Mouse (Mus musculus) lung, embryonic 15.5 days (tissue): ENCODE measurements at regions not wholly inside any gene's neighbourhood (a gene's known extent, or its start where the extent isn't known, plus 50 kb on each side); places are given as distances from the start of the nearest gene placed in this dataset.

Experiments used
- ATAC-seq: fragments of 200-750 bp; cut with Nextera tagmentation; 2 replicates; pipeline ENCODE4 v1.8.0; 2017; ENCODE audit warnings: moderate number of reproducible peaks, borderline replicate concordance; ENCODE audit not compliant: low FRiP score, low TSS enrichment; ENCODE audit errors: extremely low read depth
- H3K27ac ChIP-seq: fragments of 300-500 bp; sonication (generic); 2 replicates; pipeline ENCODE4 v1.5.1; 2015; ENCODE audit warnings: moderate library complexity, mild to moderate bottlenecking, inconsistent platforms
- H3K27me3 ChIP-seq: fragments of 300-500 bp; sonication (generic); 2 replicates; pipeline ENCODE4 v1.6.1; 2015; ENCODE audit warnings: inconsistent platforms
- H3K36me3 ChIP-seq: fragments of 300-500 bp; sonication (generic); 2 replicates; pipeline ENCODE4 v1.6.1; 2015; ENCODE audit warnings: inconsistent platforms
- H3K4me1 ChIP-seq: fragments of 300-500 bp; sonication (generic); 2 replicates; pipeline ENCODE4 v1.6.1; 2015; ENCODE audit warnings: inconsistent platforms
- H3K4me2 ChIP-seq: fragments of 300-500 bp; sonication (generic); 2 replicates; pipeline ENCODE4 v1.6.1; 2015; ENCODE audit warnings: inconsistent platforms, mild to moderate bottlenecking, moderate library complexity
- H3K4me3 ChIP-seq: fragments of 300-500 bp; sonication (generic); 2 replicates; pipeline ENCODE4 v1.5.1; 2015; ENCODE audit warnings: mild to moderate bottlenecking, inconsistent platforms
- H3K9ac ChIP-seq: fragments of 300-500 bp; sonication (generic); 2 replicates; pipeline ENCODE4 v1.6.1; 2015; ENCODE audit warnings: inconsistent platforms
- H3K9me3 ChIP-seq: fragments of 300-500 bp; sonication (generic); 2 replicates; pipeline ENCODE4 v1.6.1; 2016; ENCODE audit warnings: inconsistent platforms
- WGBS: fragments of 180-500 bp; shearing (Covaris S2); methylation state at CpG from one replicate; pipeline ENCODE4 v1.1.7; 2015; 5-methylcytosine and 5-hydroxymethylcytosine counted together

DNA sequence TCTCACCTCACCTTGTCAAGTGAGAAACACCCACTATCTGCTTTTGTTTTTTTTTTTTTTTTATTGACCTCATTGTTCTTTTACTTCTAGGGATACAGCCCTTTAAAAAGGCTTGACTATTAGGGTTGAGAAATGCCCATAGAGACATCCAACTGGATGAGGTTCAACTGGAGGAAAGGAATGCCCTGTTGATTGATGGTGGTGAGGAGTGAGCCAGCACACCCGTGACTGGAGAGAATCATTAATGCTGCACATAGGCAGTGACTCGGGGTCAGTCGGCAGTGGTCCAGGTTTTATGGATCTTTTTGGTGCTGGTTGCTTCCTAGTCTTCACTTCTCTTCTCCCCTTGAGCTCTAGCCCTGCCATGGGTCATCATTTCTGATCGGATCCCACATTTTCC is 82.9 kb upstream of the Cryz start:
- Histone ChIP-seq H3K4me1 (no peaks in the 10 kb centered on the region), H3K4me2 (no peak overlapping the region), H3K36me3 (no peaks in the 10 kb centered on the region), H3K27me3 (no peaks in the 10 kb centered on the region), H3K9me3 (no peaks in the 10 kb centered on the region), H3K27ac (no peak overlapping the region), H3K4me3 (no peak overlapping the region), H3K9ac (no peak overlapping the region)
- peak; percentile 62; the same call in 1 of the 2 replicates for ATAC-seq
- WGBS: 65% methylated on average over 4 of the region's 4 CpGs

DNA sequence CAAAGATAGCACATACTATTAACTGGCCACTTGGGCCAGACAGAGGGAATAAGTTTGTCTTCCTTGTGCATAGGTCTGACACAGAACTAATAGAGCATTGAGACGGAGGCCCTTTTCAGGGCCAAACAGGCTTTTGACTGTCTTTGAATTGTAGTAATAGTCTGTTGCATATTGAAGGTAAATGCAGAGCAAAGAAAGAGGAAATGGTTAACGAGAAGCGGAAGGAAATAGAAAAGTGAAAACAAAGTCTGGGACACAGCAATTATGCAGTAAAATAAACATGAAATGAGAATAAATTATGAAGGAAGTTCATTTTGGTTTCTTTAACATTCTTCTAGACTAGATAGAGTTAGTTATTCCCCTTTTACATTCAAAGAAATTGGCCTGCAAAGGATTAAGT is 86.4 kb upstream of the Cryz start:
- H3K9me3 ChIP-seq: no peaks in the 10 kb centered on the region
- H3K27me3 ChIP-seq: no peaks in the 10 kb centered on the region
- H3K9ac ChIP-seq: no peak overlapping the region
- H3K4me2 ChIP-seq: no peak overlapping the region
- no peak overlapping the region for H3K4me3 ChIP-seq
- no peak for ATAC-seq
- H3K27ac ChIP-seq: no peak overlapping the region
- H3K36me3 ChIP-seq: no peaks in the 10 kb centered on the region
- H3K4me1 ChIP-seq: no peaks in the 10 kb centered on the region
- WGBS: 67% methylated on average over 3 of the region's 3 CpGs

DNA sequence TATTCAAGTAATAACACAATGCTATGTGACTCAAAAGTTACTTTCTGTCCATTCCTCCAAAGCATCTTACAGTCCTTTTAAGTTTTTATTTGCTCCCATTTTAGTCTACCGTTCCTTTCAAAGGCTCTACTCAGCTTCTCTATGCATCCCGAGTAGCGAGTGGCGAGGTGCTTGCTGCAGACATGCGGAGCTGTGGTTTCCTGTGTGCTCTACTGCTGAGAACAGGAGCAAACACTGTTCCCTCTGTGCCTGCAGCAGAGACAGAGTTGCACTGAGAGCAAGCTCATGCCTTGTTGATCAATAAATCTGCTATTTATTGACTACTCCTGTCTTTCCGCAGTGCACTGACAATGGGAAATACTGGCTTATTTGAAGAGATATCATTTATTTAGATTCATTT is 87.1 kb upstream of the Cryz start:
- Histone ChIP-seq H3K4me2 (no peak overlapping the region), H3K27ac (no peak overlapping the region), H3K4me1 (no peaks in the 10 kb centered on the region), H3K27me3 (no peaks in the 10 kb centered on the region), H3K36me3 (no peaks in the 10 kb centered on the region), H3K4me3 (no peak overlapping the region), H3K9me3 (no peaks in the 10 kb centered on the region), H3K9ac (no peak overlapping the region)
- no peak for ATAC-seq
- 70% methylated on average over 6 of the region's 6 CpGs for WGBS

DNA sequence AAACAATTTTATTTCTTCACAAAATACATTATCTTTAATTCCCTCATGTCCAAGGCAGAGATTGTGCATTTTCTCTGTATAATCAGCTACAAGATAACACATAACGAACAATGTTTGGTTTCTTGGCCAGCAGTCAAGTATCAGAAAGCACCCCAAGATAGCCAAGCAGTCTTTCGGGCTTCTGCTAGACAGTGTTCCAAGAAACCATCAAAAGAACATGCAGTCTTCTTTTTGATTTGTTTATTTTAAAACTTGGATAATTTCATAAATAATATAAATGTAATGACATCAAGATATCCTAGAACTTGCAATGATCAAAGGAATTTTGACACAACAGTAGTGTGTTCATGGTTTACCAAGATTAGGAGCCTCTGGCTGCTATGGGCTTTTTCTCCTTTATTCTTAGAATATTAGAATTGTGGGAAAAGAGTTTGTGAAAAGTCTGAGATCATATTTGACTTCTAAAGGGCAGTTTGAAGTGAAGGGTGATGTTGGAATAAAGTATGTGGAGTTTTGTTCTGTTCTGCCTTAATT is 103.1 kb upstream of the Cryz start:
- WGBS: 34% methylated on average over 2 of the region's 2 CpGs
- no peak overlapping the region for H3K27ac ChIP-seq
- H3K4me1 ChIP-seq: 0 out of 2 replicates have a peak, but pooled peaks cover 4% of the 10 kb centered on the region
- no peaks in the 10 kb centered on the region for H3K9me3 ChIP-seq
- H3K36me3 ChIP-seq: no peaks in the 10 kb centered on the region
- ATAC-seq: peak; percentile 91; the same call in 1 of the 2 replicates
- H3K9ac ChIP-seq: no peak overlapping the region
- H3K27me3 ChIP-seq: no peaks in the 10 kb centered on the region
- no peak overlapping the region for H3K4me3 ChIP-seq
- no peak overlapping the region for H3K4me2 ChIP-seq

DNA sequence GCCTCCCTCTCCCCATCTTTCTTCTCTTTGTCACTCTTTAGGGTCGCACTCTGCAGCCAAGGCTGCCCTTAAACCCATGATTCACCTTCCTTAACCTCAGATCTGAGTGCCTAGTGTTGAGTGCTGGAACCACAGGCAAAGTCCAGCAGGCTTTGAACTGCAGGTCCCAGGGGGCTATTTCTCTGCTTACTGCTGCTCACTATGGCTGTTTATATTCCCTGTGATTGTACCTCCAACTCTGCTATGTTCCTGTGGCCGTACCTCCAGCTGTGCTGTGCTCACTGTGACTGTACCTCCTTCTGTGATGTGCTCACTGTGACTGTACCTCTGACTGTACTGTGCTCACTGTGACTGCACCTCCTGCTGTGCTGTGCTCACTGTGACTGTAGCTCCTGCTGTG is 124.1 kb upstream of the Cryz start:
- Histone ChIP-seq H3K36me3 (no peaks in the 10 kb centered on the region), H3K4me3 (no peak overlapping the region), H3K27ac (no peak overlapping the region), H3K9me3 (no peaks in the 10 kb centered on the region), H3K27me3 (no peaks in the 10 kb centered on the region), H3K4me2 (no peak overlapping the region), H3K9ac (no peak overlapping the region), H3K4me1 (peaks cover 10% of the 10 kb centered on the region; the same call in 1 of the 2 replicates)
- no peak for ATAC-seq
- WGBS: 75% methylated on average over 2 of the region's 2 CpGs

DNA sequence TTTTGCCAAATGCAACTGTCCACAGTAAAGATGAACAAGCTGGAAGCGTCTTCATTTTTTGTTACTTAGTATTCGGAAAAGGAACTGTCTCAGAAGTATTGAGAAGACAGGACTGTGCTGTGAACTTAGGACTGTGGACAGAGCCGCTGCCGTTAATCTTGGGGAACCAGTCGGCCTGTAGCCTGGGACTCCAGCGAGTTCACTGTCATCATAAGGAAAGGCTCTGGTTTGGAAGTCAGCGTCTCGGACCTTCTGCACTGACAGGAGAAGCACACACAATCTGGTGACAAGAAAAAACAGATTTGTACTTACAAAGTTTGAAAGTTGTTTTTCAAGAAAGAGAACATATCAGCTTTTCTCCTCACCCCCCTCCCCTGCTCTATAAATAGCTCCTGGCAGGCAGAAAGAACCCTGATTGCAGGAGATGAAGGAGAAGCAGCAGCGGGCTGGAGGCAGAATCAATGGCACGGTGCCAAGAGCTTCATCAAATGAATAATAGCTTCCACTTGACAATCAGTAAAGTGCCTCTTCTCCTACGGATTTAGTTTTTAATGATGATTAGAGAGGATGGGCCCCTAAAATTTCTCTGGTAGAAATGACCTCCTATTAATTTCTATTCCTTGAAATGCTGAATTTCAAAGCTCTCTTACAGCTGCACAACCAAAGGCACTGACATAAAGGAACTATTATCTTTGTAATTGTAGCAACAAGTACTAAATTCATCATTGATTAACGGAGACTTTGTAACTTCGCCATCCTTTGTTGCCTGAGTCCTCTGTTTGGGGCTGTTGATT is 128.7 kb upstream of the Cryz start:
- no peaks in the 10 kb centered on the region for H3K27me3 ChIP-seq
- no peaks in the 10 kb centered on the region for H3K9me3 ChIP-seq
- WGBS: 16% methylated on average over 13 of the region's 13 CpGs
- H3K4me3 ChIP-seq: no peak overlapping the region
- H3K4me1 ChIP-seq: peaks cover 17% of the 10 kb centered on the region; the same call in 1 of the 2 replicates
- H3K9ac ChIP-seq: no peak overlapping the region
- peak; percentile 67; the same call in 1 of the 2 replicates for ATAC-seq
- no peaks in the 10 kb centered on the region for H3K36me3 ChIP-seq
- peak overlapping the region; percentile 23; the same call in 1 of the 2 replicates for H3K4me2 ChIP-seq
- peak overlapping the region; percentile 35; the same call in 1 of the 2 replicates for H3K27ac ChIP-seq

DNA sequence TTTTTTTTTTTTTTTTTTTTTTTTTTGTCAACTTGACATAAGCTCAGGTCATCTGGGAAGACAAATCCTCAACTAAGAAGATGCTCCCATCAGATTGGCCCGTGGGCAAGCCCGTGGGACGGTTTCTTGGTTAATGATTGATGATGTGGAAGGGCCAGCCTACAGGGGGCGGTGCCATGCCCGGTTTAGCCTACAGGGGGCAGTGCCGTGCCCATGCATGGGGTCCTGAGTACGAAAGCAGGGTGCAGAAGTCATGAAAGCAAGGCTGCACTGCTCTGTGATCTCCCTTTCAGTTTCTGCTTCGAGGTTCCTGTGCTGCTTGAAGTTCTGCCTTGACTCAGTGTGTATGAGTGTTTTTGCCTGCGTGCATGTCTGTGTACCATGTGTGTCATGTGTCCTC is 127.7 kb upstream of the Lhx8 start:
- WGBS: 72% methylated on average over 9 of the region's 9 CpGs
- Histone ChIP-seq H3K9me3 (no peaks in the 10 kb centered on the region), H3K9ac (no peak overlapping the region), H3K36me3 (no peaks in the 10 kb centered on the region), H3K4me1 (no peaks in the 10 kb centered on the region), H3K27me3 (no peaks in the 10 kb centered on the region), H3K4me2 (no peak overlapping the region), H3K4me3 (no peak overlapping the region), H3K27ac (no peak overlapping the region)
- ATAC-seq: no peak

DNA sequence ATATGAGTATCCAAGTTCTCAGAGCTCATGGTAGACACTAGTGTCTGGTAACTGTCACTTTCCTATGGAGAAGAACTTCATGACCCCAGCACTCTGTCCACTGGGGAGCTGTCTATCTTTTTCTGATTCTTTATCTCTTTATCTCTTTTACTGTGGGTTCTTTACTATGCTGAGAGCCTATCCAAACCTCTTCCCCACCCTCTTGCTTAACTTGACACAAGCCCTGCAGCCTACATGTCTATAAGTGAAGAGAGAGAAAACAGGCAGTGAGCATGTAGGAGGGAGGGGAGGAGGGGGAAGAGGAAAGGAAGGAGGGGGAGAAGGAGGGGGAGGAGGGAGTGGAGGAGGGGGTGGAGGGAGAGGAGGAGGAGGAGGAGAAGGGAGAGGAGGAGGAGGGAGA is 122.6 kb upstream of the Lhx8 start:
- H3K27ac ChIP-seq: peak overlapping the region; percentile 37; the same call in 1 of the 2 replicates
- H3K27me3 ChIP-seq: no peaks in the 10 kb centered on the region
- peaks cover 12% of the 10 kb centered on the region for H3K4me1 ChIP-seq
- no peaks in the 10 kb centered on the region for H3K9me3 ChIP-seq
- no peaks in the 10 kb centered on the region for H3K36me3 ChIP-seq
- H3K4me2 ChIP-seq: no peak overlapping the region
- H3K9ac ChIP-seq: no peak overlapping the region
- H3K4me3 ChIP-seq: no peak overlapping the region
- peak; percentile 64; the same call in 1 of the 2 replicates for ATAC-seq

DNA sequence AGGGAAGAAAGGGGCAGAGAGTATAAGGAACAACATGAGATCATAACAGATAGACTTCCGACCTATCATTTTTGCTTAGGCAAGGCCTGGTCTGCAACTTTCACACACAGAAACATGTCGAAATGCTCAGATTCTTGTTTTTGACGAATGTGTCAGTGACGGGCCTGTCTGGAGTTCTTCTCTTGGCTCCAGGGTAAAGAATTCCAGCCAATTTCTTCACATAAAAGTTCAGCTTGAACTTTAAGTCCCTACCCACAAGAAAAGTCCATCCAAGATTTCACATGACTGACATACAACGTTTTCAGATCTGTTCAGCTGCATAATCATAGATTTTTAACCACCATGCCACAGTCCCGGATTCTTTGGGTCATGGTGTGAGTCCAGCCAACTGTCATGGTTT is 122.1 kb upstream of the Lhx8 start:
- ATAC-seq: peak; percentile 86
- H3K9ac ChIP-seq: no peak overlapping the region
- peaks cover 12% of the 10 kb centered on the region for H3K4me1 ChIP-seq
- H3K4me2 ChIP-seq: no peak overlapping the region
- no peaks in the 10 kb centered on the region for H3K36me3 ChIP-seq
- H3K27me3 ChIP-seq: no peaks in the 10 kb centered on the region
- no peak overlapping the region for H3K4me3 ChIP-seq
- WGBS: 42% methylated on average over 6 of the region's 6 CpGs
- H3K27ac ChIP-seq: peak overlapping the region; percentile 37; the same call in 1 of the 2 replicates
- no peaks in the 10 kb centered on the region for H3K9me3 ChIP-seq

DNA sequence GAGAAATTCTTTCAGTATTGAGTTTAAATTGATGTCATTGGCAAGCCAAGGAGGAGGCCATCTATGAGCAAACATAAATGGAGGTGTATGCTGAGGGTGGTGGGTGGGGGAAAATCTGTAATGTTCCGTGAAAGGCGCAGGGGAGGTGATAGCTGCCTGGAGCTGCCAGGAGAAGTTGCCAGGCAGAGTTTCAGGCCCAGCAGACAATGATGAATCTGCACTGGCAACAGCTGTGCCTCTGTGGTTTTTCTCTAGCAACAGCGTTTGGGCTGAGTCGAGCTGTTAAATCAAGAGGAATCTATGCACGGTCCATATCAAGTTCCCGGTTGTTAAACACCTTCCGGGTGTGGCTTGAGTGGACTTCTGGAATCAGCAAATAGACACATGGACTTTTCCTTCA is 120.7 kb upstream of the Lhx8 start:
- H3K27me3 ChIP-seq: no peaks in the 10 kb centered on the region
- no peak for ATAC-seq
- H3K36me3 ChIP-seq: no peaks in the 10 kb centered on the region
- no peaks in the 10 kb centered on the region for H3K9me3 ChIP-seq
- H3K9ac ChIP-seq: no peak overlapping the region
- 45% methylated on average over 7 of the region's 7 CpGs for WGBS
- peaks cover 12% of the 10 kb centered on the region for H3K4me1 ChIP-seq
- no peak overlapping the region for H3K4me2 ChIP-seq
- H3K4me3 ChIP-seq: no peak overlapping the region
- H3K27ac ChIP-seq: no peak overlapping the region

DNA sequence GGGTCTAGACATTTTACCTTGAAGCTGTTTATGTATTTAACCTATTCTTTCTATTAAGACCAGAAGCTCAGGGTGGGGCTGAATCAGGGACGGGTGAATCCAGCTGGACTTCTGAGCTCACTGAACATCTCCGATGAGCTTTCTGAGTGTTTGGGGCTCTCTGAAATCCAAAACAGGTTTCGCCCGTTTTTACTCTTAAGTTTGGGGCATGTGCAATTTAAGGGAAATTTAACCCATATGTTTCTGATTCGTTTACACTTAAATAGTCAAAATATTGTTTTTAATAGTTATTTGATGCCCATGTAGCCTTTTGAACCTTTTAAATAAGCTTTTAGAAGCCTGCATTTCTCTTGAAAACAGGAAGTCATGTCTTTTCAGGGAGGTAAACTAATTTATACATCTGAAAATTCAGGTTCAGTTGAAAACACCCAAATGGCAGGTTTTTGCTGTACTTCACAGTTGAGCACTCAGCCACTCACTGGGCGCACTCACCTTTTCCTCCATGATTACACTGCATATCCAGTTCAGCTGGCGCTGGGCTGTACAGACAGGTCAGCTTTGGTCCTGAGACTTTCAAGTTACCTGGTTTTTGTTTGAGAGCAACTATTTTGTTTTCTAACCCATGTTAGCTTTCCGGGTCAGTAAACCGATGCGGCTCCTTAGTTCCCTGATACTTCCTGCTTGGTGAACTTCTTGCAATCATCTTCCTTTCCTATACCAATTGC is 113.1 kb upstream of the Lhx8 start:
- Histone ChIP-seq H3K36me3 (no peaks in the 10 kb centered on the region), H3K27ac (no peak overlapping the region), H3K9me3 (no peaks in the 10 kb centered on the region), H3K4me2 (no peak overlapping the region), H3K4me1 (no peaks in the 10 kb centered on the region), H3K27me3 (no peaks in the 10 kb centered on the region), H3K9ac (no peak overlapping the region), H3K4me3 (no peak overlapping the region)
- 73% methylated on average over 10 of the region's 10 CpGs for WGBS
- ATAC-seq: no peak

DNA sequence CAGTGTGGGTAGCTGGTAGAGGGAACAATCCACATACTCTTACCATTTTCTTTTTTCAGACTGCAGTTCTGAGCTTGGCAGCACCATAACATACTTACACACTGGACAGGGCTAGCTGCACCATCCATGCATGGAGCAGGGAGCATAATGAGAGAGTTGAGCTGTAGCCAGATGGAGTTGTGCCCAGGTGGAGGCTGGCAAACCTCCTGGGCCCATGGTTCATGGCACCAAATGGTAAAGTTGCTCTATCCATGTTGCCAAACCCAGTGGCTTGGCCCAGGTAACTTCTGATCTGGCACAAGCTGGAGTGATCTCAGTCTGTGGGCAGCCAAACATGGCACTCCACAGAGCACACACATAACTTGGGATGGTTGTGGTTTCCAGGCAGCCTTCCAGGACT is 111.0 kb upstream of the Lhx8 start:
- Histone ChIP-seq H3K4me3 (no peak overlapping the region), H3K4me1 (no peaks in the 10 kb centered on the region), H3K9me3 (no peaks in the 10 kb centered on the region), H3K9ac (no peak overlapping the region), H3K36me3 (no peaks in the 10 kb centered on the region), H3K27me3 (no peaks in the 10 kb centered on the region), H3K4me2 (no peak overlapping the region), H3K27ac (no peak overlapping the region)
- ATAC-seq: no peak
